In genomic region chr12:16999146-16999545, GRCm38 (mm10) we compare ENCODE assay signal across 8 mouse cellular contexts. TPM values are rescaled to one million over a fixed set of nuclear protein-coding genes. Genes with fewer than 3 reads are reported as not detected.
DNase-seq lines count a peak whose midpoint lies in the region; ATAC-seq and TF ChIP-seq lines count a peak whose summit lies in the region.

No protein-coding gene starts in this region.

- H3K36me3 ChIP-seq in embryonic facial prominence, embryonic 12.5 days: 0 out of 2 replicates have a peak, but pooled peaks cover 4% of the 10 kb centered on the region
- no peaks in the 10 kb centered on the region; the same call in 1 of the 2 replicates for H3K36me3 ChIP-seq in intestine, embryonic 15.5 days
- no peaks in the 10 kb centered on the region for H3K36me3 ChIP-seq in midbrain, embryonic 16.5 days (ENCODE audit: control insufficient read depth, insufficient read depth, low read length)

- 9% methylated on average over 10 of the region's 10 CpGs for WGBS in embryonic facial prominence, embryonic 12.5 days
- WGBS in intestine, embryonic 15.5 days: 10% methylated on average over 10 of the region's 10 CpGs
- 6% methylated on average over 10 of the region's 10 CpGs for WGBS in midbrain, embryonic 16.5 days

- H3K9me3 ChIP-seq in embryonic facial prominence, embryonic 12.5 days: no peaks in the 10 kb centered on the region
- H3K9me3 ChIP-seq in intestine, embryonic 15.5 days: no peaks in the 10 kb centered on the region
- no peaks in the 10 kb centered on the region for H3K9me3 ChIP-seq in midbrain, embryonic 16.5 days (replicated peaks; ENCODE audit: control insufficient read depth, low read length, poor library complexity, severe bottlenecking)

- peak overlapping the region; percentile 46; the same call in 1 of the 2 replicates for H3K9ac ChIP-seq in embryonic facial prominence, embryonic 12.5 days
- no peak overlapping the region; the same call in 1 of the 2 replicates for H3K9ac ChIP-seq in intestine, embryonic 15.5 days
- H3K9ac ChIP-seq in midbrain, embryonic 16.5 days (ENCODE audit: low read depth, low read length): no peak overlapping the region

- 0 out of 2 replicates have a peak, but pooled peaks cover 10% of the 10 kb centered on the region for H3K4me1 ChIP-seq in embryonic facial prominence, embryonic 12.5 days
- peaks cover 12% of the 10 kb centered on the region for H3K4me1 ChIP-seq in intestine, embryonic 15.5 days (replicated peaks)
- H3K4me1 ChIP-seq in midbrain, embryonic 16.5 days (ENCODE audit: control insufficient read depth, insufficient read depth, low read length): peaks cover 9% of the 10 kb centered on the region; the same call in 1 of the 2 replicates

- no peak for TF ChIP-seq CTCF in layer of hippocampus, adult 2 months (conservative IDR thresholded peaks at IDR 0.05)

- no peak for ATAC-seq in embryonic facial prominence, embryonic 12.5 days (ENCODE audit: insufficient number of reproducible peaks, insufficient read depth, low FRiP score, low TSS enrichment)
- peak; percentile 13 for ATAC-seq in intestine, embryonic 15.5 days
- 0 out of 2 replicates have a peak, but pooled peaks have one; percentile 13 for ATAC-seq in midbrain, embryonic 16.5 days

- peak overlapping the region; percentile 68; the same call in 1 of the 2 replicates for H3K4me3 ChIP-seq in layer of hippocampus, adult 2 months
- peak overlapping the region; percentile 53 for H3K4me3 ChIP-seq in embryonic facial prominence, embryonic 12.5 days
- H3K4me3 ChIP-seq in intestine, embryonic 15.5 days (replicated peaks): peak overlapping the region; percentile 56
- peak overlapping the region; percentile 48 for H3K4me3 ChIP-seq in midbrain, embryonic 16.5 days (ENCODE audit: low read depth, low read length)

- no peak overlapping the region for H3K27ac ChIP-seq in layer of hippocampus, adult 2 months
- no peak overlapping the region for H3K27ac ChIP-seq in embryonic facial prominence, embryonic 12.5 days
- H3K27ac ChIP-seq in intestine, embryonic 15.5 days: no peak overlapping the region
- H3K27ac ChIP-seq in midbrain, embryonic 16.5 days (ENCODE audit: low read length): no peak overlapping the region

- no peak for DNase-seq in layer of hippocampus, adult 2 months (ENCODE audit: low spot score in 2 of 2)
- DNase-seq in layer of hippocampus, adult 9-11 months: no peak
- no peak for DNase-seq in ovary, adult 18-20 months (ENCODE audit: low spot score)
- no peak for DNase-seq in gastrocnemius, postnatal 10 days
- no peak for DNase-seq in left cerebral cortex, adult 11 months (ENCODE audit: low spot score)

- peaks cover 29% of the 10 kb centered on the region for H3K27me3 ChIP-seq in embryonic facial prominence, embryonic 12.5 days
- no peaks in the 10 kb centered on the region for H3K27me3 ChIP-seq in intestine, embryonic 15.5 days (replicated peaks)
- H3K27me3 ChIP-seq in midbrain, embryonic 16.5 days (ENCODE audit: control insufficient read depth, insufficient read depth, low read depth, low read length): peaks cover 26% of the 10 kb centered on the region

- peak overlapping the region; percentile 83 for H3K4me2 ChIP-seq in embryonic facial prominence, embryonic 12.5 days (replicated peaks)
- H3K4me2 ChIP-seq in intestine, embryonic 15.5 days (replicated peaks): peak overlapping the region; percentile 83
- H3K4me2 ChIP-seq in midbrain, embryonic 16.5 days (ENCODE audit: low read length): peak overlapping the region; percentile 97

RNA-seq across cellular contexts. Expression of gene Pqlc3, which starts 1.1 kb away (rescaled TPM):
- total RNA-seq in layer of hippocampus, adult 2 months (2021): under 1 TPM; 0.56 to 0.61 TPM
- 6.3 and 7.4 TPM in 2 replicates for polyA plus RNA-seq in embryonic facial prominence, embryonic 12.5 days (2016; fragmentation: Nextera tagmentation; extraction: Ambion mirVana)
- 10.3 and 12.6 TPM in 2 replicates for polyA plus RNA-seq in intestine, embryonic 15.5 days (2015; fragmentation: Nextera tagmentation; extraction: Ambion mirVana)
- 1.3 and 1.4 TPM in 2 replicates for polyA plus RNA-seq in midbrain, embryonic 16.5 days (2015; fragmentation: Nextera tagmentation; extraction: Ambion mirVana)
- 1 to 10 TPM; 1.8 to 2.4 TPM for total RNA-seq in gastrocnemius, postnatal 10 days (2021)

RNA-seq across cellular contexts. Expression of gene 2410004P03Rik, which starts 12.4 kb away (rescaled TPM):
- total RNA-seq in layer of hippocampus, adult 2 months (2021): under 1 TPM; 0.52 to 0.61 TPM
- 0.61 and 1.1 TPM in 2 replicates for polyA plus RNA-seq in embryonic facial prominence, embryonic 12.5 days (2016; fragmentation: Nextera tagmentation; extraction: Ambion mirVana)
- 0.09 and 0.44 TPM in 2 replicates for polyA plus RNA-seq in intestine, embryonic 15.5 days (2015; fragmentation: Nextera tagmentation; extraction: Ambion mirVana)
- polyA plus RNA-seq in midbrain, embryonic 16.5 days (2015; fragmentation: Nextera tagmentation; extraction: Ambion mirVana): 5.7 and 10.5 TPM in 2 replicates
- not detected for total RNA-seq in gastrocnemius, postnatal 10 days (2021)
